Mouse (Mus musculus) gastrocnemius, adult 2 months (tissue): ENCODE measurements around the gene Lin7c. TPM values are rescaled to one million over a fixed set of nuclear protein-coding genes. Genes with fewer than 3 reads are reported as not detected.

ENCODE experiments used
- DNase-seq: peaks from one replicate; pipeline ENCODE4 v3.0.0; 2022
- H3K27ac ChIP-seq: fragments of 200-600 bp; 2 replicates; pipeline ENCODE4 v1.8.1; 2022; ENCODE audit warnings: mild to moderate bottlenecking
- H3K4me3 ChIP-seq: fragments of 200-600 bp; 2 replicates; pipeline ENCODE4 v1.8.1; 2022; ENCODE audit warnings: mild to moderate bottlenecking, moderate library complexity
- CTCF ChIP-seq: fragments of 200-600 bp; IDR thresholded peaks from 2 replicates; pipeline ENCODE4 v1.8.1; 2022; ENCODE audit warnings: antibody characterized with exemption, mild to moderate bottlenecking, moderate library complexity
- intact Hi-C: fragments of 180-260 bp; cut with DNase I; formaldehyde crosslinking; loops from one replicate; pipeline ENCODE4 v1.15.1; 2025
- total RNA-seq, 2 experiments: library from RNA; stranded (reverse); gene quantifications; 2 replicates each; pipeline ENCODE4 v1.2.3; 2021

Gene Lin7c
- total RNA-seq, 2 experiments from 2014 or later = 27.5 to 32.9 TPM

- intact Hi-C loops = loop anchor here (5.0 kb wide), 2 partner anchors 39 to 54 kb away; no protein-coding TSS in a partner anchor
- peak overlapping the region; percentile 91 for H3K27ac ChIP-seq
- H3K4me3 ChIP-seq = peak overlapping the region; percentile 97
- DNase-seq = peak; percentile 56
- TF ChIP-seq CTCF = no peak
Observed at GRCm38 (mm10) chr2:109918592-109919262, 28.1 kb downstream of the Lin7c start.

- H3K27ac ChIP-seq = no peak overlapping the region
- peak overlapping the region; percentile 11; the same call in 1 of the 2 replicates for H3K4me3 ChIP-seq
- intact Hi-C loops = no loop called here
- no peak for TF ChIP-seq CTCF
- DNase-seq = no peak
Observed at GRCm38 (mm10) chr2:109920471-109920870, 29.8 kb downstream of the Lin7c start.

GRCm38 (mm10) chr2:109921298-109922035 is 30.8 kb downstream of the Lin7c start:
- intact Hi-C loops = no loop called here
- Histone ChIP-seq H3K27ac (peak overlapping the region; percentile 56), H3K4me3 (no peak overlapping the region)
- no peak for DNase-seq
- no peak for TF ChIP-seq CTCF

GRCm38 (mm10) chr2:109922306-109922705 is 31.7 kb downstream of the Lin7c start:
- no peak overlapping the region for H3K27ac ChIP-seq
- no peak overlapping the region for H3K4me3 ChIP-seq
- no peak for DNase-seq
- TF ChIP-seq CTCF = no peak
- intact Hi-C loops = no loop called here

GRCm38 (mm10) chr2:109923031-109923430 is 32.4 kb downstream of the Lin7c start:
- intact Hi-C loops = no loop called here
- no peak for TF ChIP-seq CTCF
- no peak overlapping the region for H3K27ac ChIP-seq
- no peak overlapping the region for H3K4me3 ChIP-seq
- no peak for DNase-seq

GRCm38 (mm10) chr2:109923945-109924344 is 33.3 kb downstream of the Lin7c start:
- Histone ChIP-seq H3K27ac (no peak overlapping the region), H3K4me3 (no peak overlapping the region)
- intact Hi-C loops = no loop called here
- no peak for TF ChIP-seq CTCF
- no peak for DNase-seq

- TF ChIP-seq CTCF = no peak
- H3K4me3 ChIP-seq = no peak overlapping the region
- no peak for DNase-seq
- H3K27ac ChIP-seq = no peak overlapping the region
- intact Hi-C loops = no loop called here
Observed at GRCm38 (mm10) chr2:109926984-109927383, 36.3 kb downstream of the Lin7c start.

GRCm38 (mm10) chr2:109927446-109927845 is 36.8 kb downstream of the Lin7c start:
- no peak for TF ChIP-seq CTCF
- intact Hi-C loops = no loop called here

GRCm38 (mm10) chr2:109927876-109928275 is 37.2 kb downstream of the Lin7c start:
- TF ChIP-seq CTCF = no peak
- DNase-seq = no peak
- H3K27ac ChIP-seq = no peak overlapping the region
- intact Hi-C loops = no loop called here
- no peak overlapping the region for H3K4me3 ChIP-seq

More at GRCm38 (mm10) chr2:109927446-109927845, 36.8 kb downstream of the Lin7c start:
- no peak for DNase-seq
- H3K27ac ChIP-seq = no peak overlapping the region
- H3K4me3 ChIP-seq = no peak overlapping the region

GRCm38 (mm10) chr2:109928791-109929190 is 38.1 kb downstream of the Lin7c start:
- Histone ChIP-seq H3K27ac (no peak overlapping the region), H3K4me3 (no peak overlapping the region)
- intact Hi-C loops = no loop called here
- no peak for TF ChIP-seq CTCF
- no peak for DNase-seq

- H3K4me3 ChIP-seq = no peak overlapping the region
- no peak overlapping the region for H3K27ac ChIP-seq
- intact Hi-C loops = no loop called here
- DNase-seq = no peak
- no peak for TF ChIP-seq CTCF
Observed at GRCm38 (mm10) chr2:109929256-109929655, 38.6 kb downstream of the Lin7c start.

GRCm38 (mm10) chr2:109930366-109930765 is 39.7 kb downstream of the Lin7c start:
- TF ChIP-seq CTCF = no peak
- no peak overlapping the region for H3K4me3 ChIP-seq
- intact Hi-C loops = no loop called here
- no peak overlapping the region for H3K27ac ChIP-seq
- DNase-seq = no peak

GRCm38 (mm10) chr2:109930771-109931170 is 40.1 kb downstream of the Lin7c start:
- peak; percentile 19; the same call in 1 of the 2 replicates for TF ChIP-seq CTCF
- intact Hi-C loops = no loop called here
- Histone ChIP-seq H3K4me3 (no peak overlapping the region), H3K27ac (no peak overlapping the region)
- DNase-seq = no peak
